Mouse (Mus musculus): ENCODE results near the gene Mbnl2. TPM values are rescaled to one million over a fixed set of nuclear protein-coding genes. Genes with fewer than 3 reads are reported as not detected.

Mbnl2 gene
- polyA plus RNA-seq, 1 experiment from 2014 or later = 110 TPM

DNA sequence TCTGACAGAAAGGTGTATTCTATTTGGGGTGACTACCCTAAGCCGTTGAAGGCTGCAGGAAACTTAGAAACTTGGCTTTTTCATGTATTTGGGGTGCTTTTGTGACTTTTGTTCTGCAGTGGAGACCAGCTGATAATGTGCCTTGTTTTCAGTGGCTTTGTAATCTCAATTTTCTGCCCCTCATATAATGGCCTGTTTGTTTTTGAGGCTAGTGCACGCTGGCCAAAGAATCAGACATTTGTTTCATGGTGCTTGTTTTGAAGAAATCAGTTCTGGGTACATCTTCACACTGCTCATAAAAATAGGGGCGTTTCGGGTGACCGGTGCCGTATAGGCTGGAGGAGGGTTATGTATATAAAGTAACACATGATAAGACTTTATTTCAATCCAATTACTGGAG, 22.4 kb downstream of the Mbnl2 start:
- no peak for DNase-seq
- WGBS = 47% methylated on average over 6 of the region's 6 CpGs

GRCm38 (mm10) chr14:120298439-120298838, 23.0 kb downstream of the Mbnl2 start:
- 0 out of 2 replicates have a peak overlapping the region, but pooled peaks have one; percentile 88 for H3K27ac ChIP-seq (ENCODE audit: low read depth)
- DNase-seq (no peak), ATAC-seq (ENCODE audit: insufficient read depth) (no peak)
- H3K36me3 ChIP-seq (ENCODE audit: insufficient read depth) = no peaks in the 10 kb centered on the region; the same call in 1 of the 2 replicates
- TF ChIP-seq CTCF (IDR thresholded peaks at IDR 0.05; ENCODE audit: low read depth) = no peak
- H3K4me2 ChIP-seq = no peak overlapping the region
- 54% methylated on average over 5 of the region's 5 CpGs for WGBS
- H3K9ac ChIP-seq = no peak overlapping the region
- no peak overlapping the region for H3K4me3 ChIP-seq (ENCODE audit: low read depth, low read length)
- peaks cover 59% of the 10 kb centered on the region for H3K4me1 ChIP-seq (ENCODE audit: insufficient read depth)
- H3K27me3 ChIP-seq (ENCODE audit: insufficient read depth, low read length) = no peaks in the 10 kb centered on the region
- no peaks in the 10 kb centered on the region for H3K9me3 ChIP-seq (ENCODE audit: low read depth, low read length)

More for the DNA sequence above, 22.4 kb downstream of the Mbnl2 start:
- Histone ChIP-seq H3K4me3 (ENCODE audit: low read depth, low read length) (no peak overlapping the region), H3K4me2 (peak overlapping the region; percentile 44), H3K9me3 (ENCODE audit: low read depth, low read length) (no peaks in the 10 kb centered on the region), H3K27ac (ENCODE audit: low read depth) (peak overlapping the region; percentile 88; the same call in 1 of the 2 replicates), H3K9ac (no peak overlapping the region), H3K27me3 (ENCODE audit: insufficient read depth, low read length) (no peaks in the 10 kb centered on the region), H3K36me3 (ENCODE audit: insufficient read depth) (no peaks in the 10 kb centered on the region; the same call in 1 of the 2 replicates), H3K4me1 (ENCODE audit: insufficient read depth) (peaks cover 57% of the 10 kb centered on the region)
- ATAC-seq (ENCODE audit: insufficient read depth) = no peak
- TF ChIP-seq CTCF (IDR thresholded peaks at IDR 0.05; ENCODE audit: low read depth) = no peak

DNA sequence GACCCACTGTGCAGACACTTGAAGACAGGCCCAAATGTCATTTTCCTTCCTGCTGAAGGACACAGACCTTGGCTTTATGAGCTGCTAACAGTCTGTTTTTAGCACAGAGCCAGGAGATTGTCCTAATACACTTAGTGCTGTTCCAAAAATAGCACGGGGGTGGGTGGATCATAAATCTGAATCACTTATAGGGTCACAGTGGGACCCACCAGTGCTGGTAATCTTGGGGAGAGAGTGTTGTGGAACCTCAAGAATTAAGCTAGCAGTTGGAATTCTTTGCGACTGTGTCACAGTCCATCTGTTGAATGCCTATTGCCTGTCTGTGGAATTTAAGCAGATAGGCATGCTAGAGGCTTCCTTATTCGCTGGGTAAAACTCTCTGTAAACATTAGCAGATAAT, 24.2 kb downstream of the Mbnl2 start:
- Histone ChIP-seq H3K36me3 (ENCODE audit: insufficient read depth) (no peaks in the 10 kb centered on the region), H3K9ac (no peak overlapping the region), H3K4me3 (ENCODE audit: low read depth, low read length) (no peak overlapping the region), H3K4me2 (peak overlapping the region; percentile 29; the same call in 1 of the 2 replicates), H3K9me3 (ENCODE audit: low read depth, low read length) (no peaks in the 10 kb centered on the region), H3K27ac (ENCODE audit: low read depth) (peak overlapping the region; percentile 72), H3K4me1 (ENCODE audit: insufficient read depth) (peaks cover 57% of the 10 kb centered on the region), H3K27me3 (ENCODE audit: insufficient read depth, low read length) (no peaks in the 10 kb centered on the region)
- peak; percentile 93 for DNase-seq
- no peak for TF ChIP-seq CTCF (IDR thresholded peaks at IDR 0.05; ENCODE audit: low read depth)
- peak; percentile 92 for ATAC-seq (ENCODE audit: insufficient read depth)
- WGBS = 20% methylated on average over 3 of the region's 3 CpGs

- Histone ChIP-seq H3K4me1 (ENCODE audit: insufficient read depth) (peaks cover 54% of the 10 kb centered on the region), H3K4me2 (peak overlapping the region; percentile 29; the same call in 1 of the 2 replicates)
These were observed 24.7 kb downstream of the Mbnl2 start for GRCm38 (mm10) chr14:120300191-120300590.

DNA sequence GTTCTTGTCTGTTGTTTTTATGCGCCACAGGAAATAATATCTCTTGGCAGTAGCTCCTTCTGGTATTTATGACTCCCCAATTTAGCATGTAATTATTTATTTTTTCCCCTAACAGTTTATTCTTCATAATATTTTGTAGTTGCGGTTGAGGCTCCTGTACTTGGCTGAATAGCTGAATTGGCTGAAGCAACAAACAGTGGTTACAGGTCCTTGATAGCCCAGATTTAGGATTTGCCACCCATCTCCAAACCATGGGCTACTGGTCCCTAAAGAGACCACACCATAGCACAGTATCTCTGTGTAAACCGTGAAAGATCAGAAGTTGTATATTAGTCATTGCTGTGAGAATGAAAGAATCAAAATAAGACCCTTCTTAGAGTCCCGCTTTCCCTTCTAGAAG, 25.3 kb downstream of the Mbnl2 start:
- Histone ChIP-seq H3K27me3 (ENCODE audit: insufficient read depth, low read length) (no peaks in the 10 kb centered on the region), H3K36me3 (ENCODE audit: insufficient read depth) (no peaks in the 10 kb centered on the region), H3K4me3 (ENCODE audit: low read depth, low read length) (no peak overlapping the region), H3K9me3 (ENCODE audit: low read depth, low read length) (no peaks in the 10 kb centered on the region), H3K4me1 (ENCODE audit: insufficient read depth) (peaks cover 48% of the 10 kb centered on the region), H3K4me2 (no peak overlapping the region), H3K27ac (ENCODE audit: low read depth) (no peak overlapping the region), H3K9ac (no peak overlapping the region)
- TF ChIP-seq CTCF (IDR thresholded peaks at IDR 0.05; ENCODE audit: low read depth) = no peak
- DNase-seq (no peak), ATAC-seq (ENCODE audit: insufficient read depth) (no peak)
- 55% methylated on average over 4 of the region's 4 CpGs for WGBS

More at GRCm38 (mm10) chr14:120300191-120300590, 24.7 kb downstream of the Mbnl2 start:
- Histone ChIP-seq H3K4me3 (ENCODE audit: low read depth, low read length) (no peak overlapping the region), H3K9me3 (ENCODE audit: low read depth, low read length) (no peaks in the 10 kb centered on the region), H3K27me3 (ENCODE audit: insufficient read depth, low read length) (no peaks in the 10 kb centered on the region), H3K36me3 (ENCODE audit: insufficient read depth) (no peaks in the 10 kb centered on the region), H3K9ac (no peak overlapping the region), H3K27ac (ENCODE audit: low read depth) (peak overlapping the region; percentile 72)
- no peak for TF ChIP-seq CTCF (IDR thresholded peaks at IDR 0.05; ENCODE audit: low read depth)
- 38% methylated on average over 4 of the region's 4 CpGs for WGBS
- DNase-seq = no peak
- ATAC-seq (ENCODE audit: insufficient read depth) = no peak

DNA sequence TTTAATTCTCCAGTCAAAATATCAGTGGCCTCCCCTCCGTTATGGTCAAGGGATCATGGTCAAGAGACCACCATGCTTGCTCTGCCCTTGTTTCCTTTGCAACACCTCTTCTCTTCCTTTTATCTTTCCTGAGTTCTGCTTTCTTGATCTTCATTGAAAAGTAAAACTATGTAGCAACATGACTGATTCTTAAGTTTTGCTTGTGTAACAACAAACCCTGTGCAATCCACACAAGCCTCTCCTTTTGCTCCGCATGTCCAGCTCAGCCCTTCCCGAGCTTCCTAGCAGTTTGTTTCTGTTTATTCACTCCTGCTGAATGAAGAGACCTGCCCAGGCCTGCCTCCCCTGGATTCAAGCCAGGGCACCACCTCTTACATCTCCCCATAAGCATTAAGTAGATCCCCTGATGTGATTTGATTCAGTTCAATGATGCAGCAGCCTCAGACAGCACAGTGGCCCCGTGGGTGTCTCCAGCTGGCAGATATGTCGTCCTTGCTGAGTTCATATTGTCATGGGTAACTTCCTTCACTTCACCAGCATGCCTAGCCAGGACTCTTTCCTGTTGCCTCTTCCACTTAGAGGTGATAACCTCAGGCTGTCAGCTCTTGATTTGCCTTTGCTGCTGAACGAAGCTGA, 27.6 kb downstream of the Mbnl2 start:
- peak overlapping the region; percentile 26; the same call in 1 of the 2 replicates for H3K27ac ChIP-seq (ENCODE audit: low read depth)
- H3K36me3 ChIP-seq (ENCODE audit: insufficient read depth) = no peaks in the 10 kb centered on the region
- H3K9ac ChIP-seq = no peak overlapping the region; the same call in 1 of the 2 replicates
- WGBS = 17% methylated on average over 6 of the region's 6 CpGs
- peaks cover 39% of the 10 kb centered on the region for H3K4me1 ChIP-seq (ENCODE audit: insufficient read depth)
- H3K27me3 ChIP-seq (ENCODE audit: insufficient read depth, low read length) = no peaks in the 10 kb centered on the region
- H3K9me3 ChIP-seq (ENCODE audit: low read depth, low read length) = no peaks in the 10 kb centered on the region
- no peak for TF ChIP-seq CTCF (IDR thresholded peaks at IDR 0.05; ENCODE audit: low read depth)
- H3K4me2 ChIP-seq = peak overlapping the region; percentile 20; the same call in 1 of the 2 replicates
- ATAC-seq (ENCODE audit: insufficient read depth) (no peak), DNase-seq (peak; percentile 61)
- no peak overlapping the region for H3K4me3 ChIP-seq (ENCODE audit: low read depth, low read length)

DNA sequence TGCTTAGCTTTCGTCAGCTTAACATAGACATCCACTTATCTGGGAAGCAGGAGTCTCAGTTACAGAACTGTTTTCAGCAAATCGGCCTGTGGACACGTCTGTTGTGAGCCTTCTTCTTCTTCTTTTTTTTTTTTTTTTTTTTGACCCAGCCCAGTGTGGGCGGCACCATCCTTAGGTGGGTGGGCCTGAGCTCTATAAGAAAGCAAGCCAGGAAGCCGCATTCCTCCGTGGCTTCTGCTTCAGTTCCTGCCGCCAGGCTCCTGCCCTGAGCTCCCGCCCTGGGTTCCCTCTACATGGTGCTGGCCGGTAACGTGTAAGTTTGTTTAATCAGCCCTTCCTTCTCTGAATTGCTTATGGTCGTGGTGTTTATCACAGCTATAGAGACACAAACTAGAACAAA, 30.8 kb downstream of the Mbnl2 start:
- peak; percentile 18; the same call in 1 of the 2 replicates for ATAC-seq (ENCODE audit: insufficient read depth)
- no peak for TF ChIP-seq CTCF (IDR thresholded peaks at IDR 0.05; ENCODE audit: low read depth)
- Histone ChIP-seq H3K9ac (no peak overlapping the region), H3K27ac (ENCODE audit: low read depth) (no peak overlapping the region), H3K4me1 (ENCODE audit: insufficient read depth) (peaks cover 40% of the 10 kb centered on the region), H3K4me2 (no peak overlapping the region), H3K4me3 (ENCODE audit: low read depth, low read length) (no peak overlapping the region), H3K27me3 (ENCODE audit: insufficient read depth, low read length) (no peaks in the 10 kb centered on the region), H3K36me3 (ENCODE audit: insufficient read depth) (no peaks in the 10 kb centered on the region), H3K9me3 (ENCODE audit: low read depth, low read length) (no peaks in the 10 kb centered on the region)
- peak; percentile 47 for DNase-seq
- 67% methylated on average over 11 of the region's 11 CpGs for WGBS

All from lung, embryonic 14.5 days (tissue).